Mouse (Mus musculus) lung, adult 2 months (tissue): ENCODE measurements around the gene Hectd1.

Experiments
- CTCF ChIP-seq: fragments of 200-500 bp; IDR thresholded peaks from 2 replicates; pipeline ENCODE4 v1.5.1; 2011; ENCODE audit warnings: mild to moderate bottlenecking, low read length, control low read depth; ENCODE audit not compliant: insufficient read depth
- POLR2A ChIP-seq: fragments of 200-500 bp; IDR thresholded peaks from 2 replicates; pipeline ENCODE4 v1.6.1; 2011; ENCODE audit warnings: low read depth, mild to moderate bottlenecking, control low read depth, low read length, borderline replicate concordance; ENCODE audit errors: extremely low read depth

GRCm38 (mm10) chr12:51704572-51704971 lies 124.8 kb downstream of the Hectd1 start:
- TF ChIP-seq CTCF (no peak), POLR2A (peak; percentile 2; the same call in 1 of the 2 replicates)
